Mouse (Mus musculus): ENCODE measurements around the gene Mlh3. TPM values are rescaled to one million over a fixed set of nuclear protein-coding genes. Genes with fewer than 3 reads are reported as not detected.

Gene Mlh3
- 3.7 and 4.5 TPM in 2 replicates for polyA plus RNA-seq (2015; fragmentation: Nextera tagmentation; extraction: Ambion mirVana)

GRCm38 (mm10) chr12:85270319-85270718, at the start of gene Mlh3:
Mlh3 (minus strand) TSS chr12:85270599.

DNA sequence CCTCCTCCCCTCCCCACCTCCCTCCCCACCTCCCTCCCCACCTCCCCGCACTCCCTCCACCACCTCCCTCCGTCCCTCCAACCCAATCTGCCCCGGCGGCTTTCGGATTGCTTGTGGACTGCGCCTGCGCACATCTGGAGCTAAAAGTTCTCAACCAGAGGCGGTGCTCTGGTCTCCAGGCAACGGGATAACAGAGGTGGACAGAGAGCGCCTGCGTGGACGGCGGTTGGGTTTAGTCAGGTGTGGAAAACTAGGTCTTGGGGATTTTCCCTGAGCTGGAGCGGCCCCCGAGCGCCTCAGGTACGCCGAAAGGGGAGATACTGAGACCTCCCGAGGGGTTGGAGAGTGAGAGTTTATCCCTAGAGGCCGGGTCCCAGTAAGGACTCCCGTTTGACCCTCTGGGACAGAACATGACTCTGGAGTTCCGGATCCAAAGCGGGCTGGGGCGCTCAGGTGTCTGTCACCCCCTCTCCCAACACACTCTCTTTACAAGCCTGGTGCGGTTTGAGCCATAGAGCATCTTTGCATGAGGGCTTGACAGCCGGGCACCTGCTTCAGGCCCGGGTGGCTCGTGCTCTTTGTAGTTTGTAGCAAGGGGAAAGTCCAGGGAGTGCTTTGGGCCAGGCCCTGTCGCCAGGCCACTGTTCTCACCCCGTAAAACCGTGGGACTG, 18.2 kb upstream of the Mlh3 start, which contains the start of gene Zc2hc1c:
Gene Zc2hc1c (plus strand): TSS at position 106 of the 671 bp plus-strand sequence.

GRCm38 (mm10) chr12:85287809-85288485, 17.5 kb upstream of the Mlh3 start, which contains the start of gene Acyp1:
Acyp1 (minus strand) TSS chr12:85288438.

DNA sequence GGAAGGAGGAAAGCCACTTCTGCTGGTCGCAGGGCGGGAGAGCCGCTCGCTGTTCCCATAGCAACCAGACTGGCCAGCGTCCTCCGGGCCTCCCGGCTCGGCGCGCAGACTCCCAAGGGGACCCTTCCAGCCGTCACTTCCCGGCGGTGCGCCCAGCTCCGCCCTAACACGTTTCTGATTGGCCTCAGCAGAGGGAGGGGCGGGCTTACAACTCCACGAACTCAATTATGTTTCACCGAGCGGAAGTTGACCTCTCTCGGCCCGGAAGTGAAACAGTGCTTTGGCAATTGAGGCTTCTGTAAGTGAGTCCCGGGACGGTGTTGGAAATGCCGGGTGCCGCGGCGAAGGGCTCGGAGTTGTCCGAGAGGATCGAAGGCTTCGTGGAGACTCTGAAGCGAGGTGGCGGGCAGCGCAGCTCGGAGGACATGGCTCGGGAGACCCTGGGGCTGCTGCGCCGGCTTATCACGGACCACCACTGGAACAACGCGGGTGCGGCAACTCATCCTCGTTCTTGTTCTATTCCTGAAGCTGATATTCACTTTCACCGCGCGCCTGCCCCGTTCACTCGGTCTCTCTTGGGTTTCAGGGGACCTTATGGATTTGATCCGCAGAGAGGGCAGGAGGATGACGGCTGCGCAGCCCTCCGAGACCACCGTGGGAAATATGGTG, 51.0 kb downstream of the Mlh3 start, which contains the start of gene Eif2b2:
Gene Eif2b2 (plus strand): TSS at position 246 of the 669 bp plus-strand sequence.

Small RNAs within 50 kb of the gene (microRNA-seq; reads per million reads assigned to microRNA genes)
- 0.21 to 0.41 reads per million in 2 experiments for gene Mir6938

Other genes starting within 250 kb of the Mlh3 start
- 2.0 and 3.1 TPM in 2 replicates for gene Prox2, start 159.8 kb downstream of the Mlh3 start, polyA plus RNA-seq (2015; fragmentation: Nextera tagmentation; extraction: Ambion mirVana)
- gene Dlst, start 159.8 kb downstream of the Mlh3 start, polyA plus RNA-seq (2015; fragmentation: Nextera tagmentation; extraction: Ambion mirVana): 157 and 160 TPM in 2 replicates
- gene Rps6kl1, start 119.3 kb downstream of the Mlh3 start, polyA plus RNA-seq (2015; fragmentation: Nextera tagmentation; extraction: Ambion mirVana): 0.46 and 0.50 TPM in 2 replicates
- 4.1 and 5.0 TPM in 2 replicates for gene Pgf, start 92.8 kb downstream of the Mlh3 start, polyA plus RNA-seq (2015; fragmentation: Nextera tagmentation; extraction: Ambion mirVana)
- 82.7 and 82.9 TPM in 2 replicates for gene Eif2b2, start 51.1 kb downstream of the Mlh3 start, polyA plus RNA-seq (2015; fragmentation: Nextera tagmentation; extraction: Ambion mirVana)
- gene Acyp1, start 17.8 kb upstream of the Mlh3 start, polyA plus RNA-seq (2015; fragmentation: Nextera tagmentation; extraction: Ambion mirVana): 38.8 and 43.3 TPM in 2 replicates
- 0.71 and 0.83 TPM in 2 replicates for gene Zc2hc1c, start 18.0 kb upstream of the Mlh3 start, polyA plus RNA-seq (2015; fragmentation: Nextera tagmentation; extraction: Ambion mirVana)
- gene Nek9, start 68.8 kb upstream of the Mlh3 start, polyA plus RNA-seq (2015; fragmentation: Nextera tagmentation; extraction: Ambion mirVana): 12.3 and 15.0 TPM in 2 replicates
- gene Tmed10, start 104.2 kb upstream of the Mlh3 start, polyA plus RNA-seq (2015; fragmentation: Nextera tagmentation; extraction: Ambion mirVana): 197 and 209 TPM in 2 replicates
- gene Fos, start 203.3 kb upstream of the Mlh3 start, polyA plus RNA-seq (2015; fragmentation: Nextera tagmentation; extraction: Ambion mirVana): 10.3 and 23.9 TPM in 2 replicates